Mouse (Mus musculus): ENCODE results near the gene Arpp21. TPM values are rescaled to one million over a fixed set of nuclear protein-coding genes. Genes with fewer than 3 reads are reported as not detected.

The Arpp21 gene
- total and polyA plus RNA-seq, 2 experiments from 2014 or later: 58.5 to 91.3 TPM

GRCm38 (mm10) chr9:112173778-112174177 is 62.0 kb downstream of the Arpp21 start:
- Histone ChIP-seq H3K9ac (replicated peaks; ENCODE audit: low read length, poor library complexity, severe bottlenecking) (no peak overlapping the region), H3K4me2 (ENCODE audit: low read depth, low read length, poor library complexity, severe bottlenecking) (no peak overlapping the region), H3K27me3 (ENCODE audit: insufficient read depth, low read length) (no peaks in the 10 kb centered on the region), H3K36me3 (ENCODE audit: insufficient read depth, low read length) (peaks cover 5% of the 10 kb centered on the region; the same call in 1 of the 2 replicates), H3K4me1 (ENCODE audit: insufficient read depth, low read length) (peaks cover 6% of the 10 kb centered on the region; the same call in 1 of the 2 replicates), H3K27ac (ENCODE audit: low read depth, low read length) (no peak overlapping the region), H3K9me3 (ENCODE audit: low read length) (no peaks in the 10 kb centered on the region), H3K4me3 (ENCODE audit: low read depth, low read length) (no peak overlapping the region)
- no peak for TF ChIP-seq CTCF (IDR thresholded peaks at IDR 0.05)
- WGBS: 88% methylated on average over 5 of the region's 5 CpGs
- ATAC-seq (ENCODE audit: low FRiP score) (no peak), DNase-seq (ENCODE audit: low spot score) (no peak)

GRCm38 (mm10) chr9:112164677-112165076 is 71.1 kb downstream of the Arpp21 start:
- Histone ChIP-seq H3K27ac (ENCODE audit: low read depth, low read length) (no peak overlapping the region), H3K4me3 (ENCODE audit: low read depth, low read length) (no peak overlapping the region), H3K36me3 (ENCODE audit: insufficient read depth, low read length) (0 out of 2 replicates have a peak, but pooled peaks cover 5% of the 10 kb centered on the region), H3K9me3 (ENCODE audit: low read length) (no peaks in the 10 kb centered on the region), H3K4me2 (ENCODE audit: low read depth, low read length, poor library complexity, severe bottlenecking) (no peak overlapping the region), H3K27me3 (ENCODE audit: insufficient read depth, low read length) (no peaks in the 10 kb centered on the region), H3K4me1 (ENCODE audit: insufficient read depth, low read length) (no peaks in the 10 kb centered on the region), H3K9ac (replicated peaks; ENCODE audit: low read length, poor library complexity, severe bottlenecking) (no peak overlapping the region)
- no peak for ATAC-seq (ENCODE audit: low FRiP score)
- 87% methylated on average over 4 of the region's 4 CpGs for WGBS
- no peak for DNase-seq (ENCODE audit: low spot score)
- no peak for TF ChIP-seq CTCF (IDR thresholded peaks at IDR 0.05)

GRCm38 (mm10) chr9:112160981-112161380 is 74.8 kb downstream of the Arpp21 start:
- DNase-seq (ENCODE audit: low spot score) (no peak), ATAC-seq (ENCODE audit: low FRiP score) (no peak)
- H3K36me3 ChIP-seq (ENCODE audit: insufficient read depth, low read length): peaks cover 4% of the 10 kb centered on the region; the same call in 1 of the 2 replicates
- H3K27ac ChIP-seq (ENCODE audit: low read depth, low read length): no peak overlapping the region
- H3K9ac ChIP-seq (replicated peaks; ENCODE audit: low read length, poor library complexity, severe bottlenecking): no peak overlapping the region
- no peak overlapping the region for H3K4me3 ChIP-seq (ENCODE audit: low read depth, low read length)
- no peaks in the 10 kb centered on the region for H3K9me3 ChIP-seq (ENCODE audit: low read length)
- H3K27me3 ChIP-seq (ENCODE audit: insufficient read depth, low read length): no peaks in the 10 kb centered on the region
- TF ChIP-seq CTCF (IDR thresholded peaks at IDR 0.05): no peak
- H3K4me2 ChIP-seq (ENCODE audit: low read depth, low read length, poor library complexity, severe bottlenecking): no peak overlapping the region
- WGBS: 50% methylated on average over 2 of the region's 2 CpGs
- no peaks in the 10 kb centered on the region for H3K4me1 ChIP-seq (ENCODE audit: insufficient read depth, low read length)

GRCm38 (mm10) chr9:112153972-112154371 is 81.8 kb downstream of the Arpp21 start:
- 81% methylated on average over 5 of the region's 5 CpGs for whole genome bisulfite sequencing
- ATAC-seq (ENCODE audit: low FRiP score) (no peak), DNase-seq (ENCODE audit: low spot score) (no peak)
- Histone ChIP-seq H3K9ac (replicated peaks; ENCODE audit: low read length, poor library complexity, severe bottlenecking) (no peak overlapping the region), H3K4me3 (ENCODE audit: low read depth, low read length) (no peak overlapping the region), H3K36me3 (ENCODE audit: insufficient read depth, low read length) (peaks cover 13% of the 10 kb centered on the region), H3K4me2 (ENCODE audit: low read depth, low read length, poor library complexity, severe bottlenecking) (no peak overlapping the region), H3K27ac (ENCODE audit: low read depth, low read length) (no peak overlapping the region), H3K4me1 (ENCODE audit: insufficient read depth, low read length) (no peaks in the 10 kb centered on the region), H3K9me3 (ENCODE audit: low read length) (no peaks in the 10 kb centered on the region), H3K27me3 (ENCODE audit: insufficient read depth, low read length) (no peaks in the 10 kb centered on the region)
- TF ChIP-seq CTCF (IDR thresholded peaks at IDR 0.05): no peak

GRCm38 (mm10) chr9:112152762-112153161 is 83.0 kb downstream of the Arpp21 start:
- H3K4me3 ChIP-seq (ENCODE audit: low read depth, low read length): no peak overlapping the region
- H3K9ac ChIP-seq (replicated peaks; ENCODE audit: low read length, poor library complexity, severe bottlenecking): no peak overlapping the region
- H3K27ac ChIP-seq (ENCODE audit: low read depth, low read length): no peak overlapping the region
- H3K36me3 ChIP-seq (ENCODE audit: insufficient read depth, low read length): peaks cover 9% of the 10 kb centered on the region; the same call in 1 of the 2 replicates
- no peak for TF ChIP-seq CTCF (IDR thresholded peaks at IDR 0.05)
- DNase-seq (ENCODE audit: low spot score): no peak
- no peak overlapping the region for H3K4me2 ChIP-seq (ENCODE audit: low read depth, low read length, poor library complexity, severe bottlenecking)
- no peak for ATAC-seq (ENCODE audit: low FRiP score)
- no peaks in the 10 kb centered on the region for H3K4me1 ChIP-seq (ENCODE audit: insufficient read depth, low read length)
- WGBS: 94% methylated on average over 2 of the region's 2 CpGs
- no peaks in the 10 kb centered on the region for H3K27me3 ChIP-seq (ENCODE audit: insufficient read depth, low read length)
- no peaks in the 10 kb centered on the region for H3K9me3 ChIP-seq (ENCODE audit: low read length)

DNA sequence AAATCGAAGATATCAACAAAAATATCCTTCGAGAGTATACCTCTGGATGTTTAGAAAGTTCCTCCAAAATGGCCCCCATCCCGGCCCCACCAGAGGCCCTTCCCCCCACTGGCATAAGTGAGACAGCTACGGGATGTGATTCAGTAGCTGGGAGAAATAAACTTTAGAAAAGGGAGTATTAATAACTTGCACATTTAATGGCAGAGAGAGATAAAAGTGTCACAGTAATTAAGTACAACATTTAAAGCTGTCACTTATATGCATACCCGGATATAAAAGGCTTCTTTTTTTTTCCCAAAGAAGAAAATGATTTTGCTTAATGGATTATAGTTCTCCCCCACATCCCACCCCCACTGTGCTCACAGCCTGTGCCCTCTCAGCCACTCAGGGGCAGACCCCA is 84.6 kb downstream of the Arpp21 start:
- no peak overlapping the region for H3K4me2 ChIP-seq (ENCODE audit: low read depth, low read length, poor library complexity, severe bottlenecking)
- H3K27ac ChIP-seq (ENCODE audit: low read depth, low read length): no peak overlapping the region
- ATAC-seq (ENCODE audit: low FRiP score): no peak
- no peak overlapping the region for H3K9ac ChIP-seq (replicated peaks; ENCODE audit: low read length, poor library complexity, severe bottlenecking)
- TF ChIP-seq CTCF (IDR thresholded peaks at IDR 0.05): no peak
- no peaks in the 10 kb centered on the region for H3K27me3 ChIP-seq (ENCODE audit: insufficient read depth, low read length)
- H3K36me3 ChIP-seq (ENCODE audit: insufficient read depth, low read length): peaks cover 9% of the 10 kb centered on the region; the same call in 1 of the 2 replicates
- 78% methylated on average over 5 of the region's 5 CpGs for WGBS
- no peak for DNase-seq (ENCODE audit: low spot score)
- no peaks in the 10 kb centered on the region for H3K9me3 ChIP-seq (ENCODE audit: low read length)
- no peaks in the 10 kb centered on the region for H3K4me1 ChIP-seq (ENCODE audit: insufficient read depth, low read length)
- no peak overlapping the region for H3K4me3 ChIP-seq (ENCODE audit: low read depth, low read length)
